Mouse (Mus musculus) kidney, adult 18-20 months (tissue): ENCODE results near the gene Cd44.

Experiments
- DNase-seq: peaks from one replicate; pipeline ENCODE4 v3.0.0; 2021

The Cd44 gene

DNA sequence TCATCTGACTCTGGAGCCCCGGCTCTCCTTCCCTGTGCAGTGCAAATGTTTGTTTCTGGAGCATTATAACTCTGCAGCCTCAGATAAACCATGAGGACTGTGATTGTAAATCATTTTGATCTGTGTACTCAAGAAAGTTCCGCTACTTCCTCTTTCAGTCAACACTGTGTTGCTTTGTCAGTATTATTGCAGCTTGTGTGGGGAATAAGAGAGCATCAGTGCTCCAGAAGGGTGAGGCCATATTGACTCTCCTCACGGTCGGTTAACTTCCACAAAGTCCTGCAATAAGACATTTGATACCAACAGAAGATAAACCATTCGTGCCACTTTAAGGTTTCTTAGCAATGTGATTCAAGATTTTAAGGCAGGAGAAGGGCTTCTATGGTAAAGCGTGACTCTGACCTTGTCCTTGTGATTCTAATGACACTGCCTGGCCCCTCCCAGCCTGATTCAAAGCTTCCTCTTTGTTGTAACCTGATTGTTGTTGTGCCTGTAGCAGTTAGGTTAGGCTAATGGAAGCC, 86.1 kb downstream of the Cd44 start:
- no peak for DNase-seq

- no peak for DNase-seq
Observed at GRCm38 (mm10) chr2:102812756-102813155, 88.7 kb downstream of the Cd44 start.

DNA sequence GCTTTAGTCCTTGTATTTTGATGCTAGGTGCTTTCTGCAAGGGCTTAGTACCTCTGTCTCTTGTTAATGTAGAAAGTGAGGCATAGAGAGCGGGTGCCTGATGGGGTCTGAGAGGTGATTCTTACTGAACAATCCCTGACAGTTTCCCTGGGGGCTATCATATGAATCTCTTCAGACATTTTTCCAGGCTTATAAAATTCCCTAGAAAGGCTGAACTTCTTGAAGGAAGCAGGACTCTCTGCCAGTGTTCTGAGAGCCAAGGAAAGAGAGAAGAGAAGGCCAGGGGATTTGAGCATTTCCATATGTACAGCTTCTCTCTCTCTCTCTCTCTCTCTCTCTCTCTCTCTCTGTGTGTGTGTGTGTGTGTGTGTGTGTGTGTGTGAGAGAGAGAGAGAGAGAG, 92.0 kb downstream of the Cd44 start:
- DNase-seq, result no peak

DNA sequence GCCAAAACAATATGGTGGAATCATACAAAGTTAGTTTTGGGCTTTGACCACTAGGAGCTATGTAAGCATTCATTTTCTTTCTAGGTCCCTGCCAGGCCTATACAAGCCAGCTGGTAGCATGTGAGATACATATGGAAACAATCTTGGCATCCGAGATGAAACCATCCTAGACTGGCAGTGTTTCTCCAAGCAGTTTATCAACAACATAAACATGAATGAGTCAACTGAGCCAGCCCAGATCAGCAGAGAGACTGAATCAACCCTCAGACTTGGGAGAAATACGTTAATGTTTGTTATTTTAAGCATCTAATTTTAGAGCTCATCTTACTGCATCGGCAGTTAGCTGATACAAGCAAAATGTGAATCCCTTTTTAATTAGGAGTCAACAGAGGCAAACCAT, 93.8 kb downstream of the Cd44 start:
- no peak for DNase-seq

GRCm38 (mm10) chr2:102805761-102806496, 95.5 kb downstream of the Cd44 start:
- peak; percentile 14 for DNase-seq

GRCm38 (mm10) chr2:102805283-102805682, 96.2 kb downstream of the Cd44 start:
- no peak for DNase-seq

DNA sequence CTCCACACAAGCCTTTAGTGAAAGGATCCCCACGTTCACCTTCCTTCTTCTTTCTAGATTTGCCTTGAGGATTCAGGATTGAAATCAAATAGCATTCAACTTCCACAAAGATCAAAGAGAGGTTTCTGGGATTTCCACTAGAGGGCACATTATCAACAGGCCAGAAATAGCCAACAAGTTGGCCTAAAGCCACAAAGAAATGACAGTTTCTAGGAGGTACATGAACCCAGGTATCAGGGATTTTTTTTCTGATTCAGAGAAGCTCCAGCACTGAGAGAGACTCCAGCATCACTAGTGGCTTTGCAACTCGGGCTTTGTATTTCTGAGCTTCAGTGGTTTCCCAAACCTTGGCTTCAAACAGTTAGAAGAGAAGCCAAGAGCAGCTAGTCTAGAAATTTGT, 97.4 kb downstream of the Cd44 start:
- DNase-seq, result peak; percentile 20

DNA sequence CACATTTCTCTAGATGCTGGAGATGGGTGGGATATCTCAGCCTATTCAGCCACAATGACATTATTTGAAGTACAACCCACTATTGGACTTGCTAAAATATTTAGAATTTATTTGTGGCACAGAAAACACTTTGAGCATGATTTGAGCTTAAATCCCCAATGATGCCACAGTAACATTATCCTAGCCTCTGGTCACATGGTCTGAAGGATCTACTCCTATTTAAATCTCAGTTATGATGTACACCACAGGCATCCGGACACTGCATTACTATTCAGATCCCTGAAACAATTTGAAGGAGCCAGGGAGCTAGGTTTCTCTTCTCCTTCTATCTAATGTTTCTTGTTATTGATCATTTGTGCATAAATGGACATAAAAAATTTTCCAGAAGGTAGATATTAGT, 99.6 kb downstream of the Cd44 start:
- DNase-seq, result no peak

- no peak for DNase-seq
Observed at GRCm38 (mm10) chr2:102798149-102798548, 103.3 kb downstream of the Cd44 start.

GRCm38 (mm10) chr2:102795034-102795433, 106.4 kb downstream of the Cd44 start:
- no peak for DNase-seq

DNA sequence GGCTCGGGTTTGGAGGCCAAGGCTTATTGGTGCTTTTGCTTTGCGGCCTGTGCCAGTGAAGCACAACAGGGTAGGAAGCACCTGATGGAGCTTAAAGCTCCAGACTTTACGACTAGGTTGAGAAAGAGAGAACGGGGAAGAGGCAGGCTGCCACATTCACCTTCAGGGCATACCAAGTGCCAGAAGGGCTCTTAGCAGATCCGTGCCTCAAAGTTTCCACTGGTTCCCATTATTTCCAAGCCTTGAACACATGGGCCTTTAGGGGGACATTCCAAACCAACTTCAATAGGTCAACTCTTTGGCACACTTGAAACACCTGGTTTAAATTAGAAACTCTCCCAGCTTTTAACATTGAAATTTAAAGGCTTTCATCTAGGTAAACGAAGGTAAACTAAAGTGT, 108.7 kb downstream of the Cd44 start:
- no peak for DNase-seq

DNA sequence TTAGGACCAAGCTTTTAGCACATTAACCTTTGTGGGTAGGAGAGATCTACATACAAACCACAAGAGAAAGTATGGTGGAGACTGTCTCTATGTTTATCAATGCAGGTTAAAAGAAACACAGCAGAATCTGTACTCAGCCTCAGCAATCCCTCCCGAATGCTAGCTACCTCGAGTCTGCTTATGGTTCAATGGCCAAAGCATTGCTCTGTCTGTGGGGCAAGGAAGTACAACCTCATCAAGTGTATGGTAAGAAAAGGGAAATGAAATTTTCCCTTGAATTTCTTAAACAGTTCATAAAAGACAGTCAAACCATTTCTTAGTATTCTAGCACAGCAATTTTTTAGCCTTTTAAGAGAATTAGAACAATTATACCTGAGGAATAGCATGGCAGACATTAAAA, 109.8 kb downstream of the Cd44 start:
- no peak for DNase-seq

DNA sequence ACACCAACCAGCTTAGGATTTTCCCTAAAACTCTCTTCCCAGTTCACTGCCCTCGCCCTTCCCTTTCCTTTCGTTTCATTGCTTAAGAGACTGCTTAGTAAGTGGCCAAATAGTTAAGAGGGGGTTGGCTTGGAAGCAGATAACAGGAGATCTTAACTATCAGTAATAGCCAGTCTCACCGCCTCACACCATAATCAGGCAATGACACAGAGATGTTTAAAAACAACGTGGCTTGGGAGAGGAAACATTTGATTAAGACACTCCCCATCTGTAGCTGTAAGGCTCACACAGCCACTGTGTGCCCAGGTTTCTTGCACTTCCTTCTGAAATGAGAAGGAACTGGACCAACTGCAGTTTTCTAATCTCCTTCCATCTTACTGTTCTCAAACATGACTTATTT, 115.8 kb downstream of the Cd44 start:
- no peak for DNase-seq

DNA sequence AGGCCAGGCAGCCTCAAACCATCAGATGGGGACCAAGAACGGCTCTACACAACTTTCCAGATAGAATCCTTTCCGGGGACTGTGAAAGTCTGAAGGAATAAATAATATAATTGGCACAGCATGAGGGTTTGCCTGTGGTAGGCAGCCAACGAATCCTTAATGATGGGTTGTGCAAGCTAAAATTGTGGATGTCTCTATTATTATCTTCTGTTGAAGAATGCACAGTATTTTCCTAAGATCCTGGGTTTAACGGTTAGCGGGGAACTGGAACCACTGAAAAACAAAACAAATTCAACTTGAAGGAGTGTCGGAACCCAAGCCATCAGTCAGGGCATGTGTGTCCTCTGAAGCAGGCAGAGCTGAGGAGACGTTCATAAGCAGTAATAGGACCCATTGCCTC, 118.7 kb downstream of the Cd44 start:
- no peak for DNase-seq

DNA sequence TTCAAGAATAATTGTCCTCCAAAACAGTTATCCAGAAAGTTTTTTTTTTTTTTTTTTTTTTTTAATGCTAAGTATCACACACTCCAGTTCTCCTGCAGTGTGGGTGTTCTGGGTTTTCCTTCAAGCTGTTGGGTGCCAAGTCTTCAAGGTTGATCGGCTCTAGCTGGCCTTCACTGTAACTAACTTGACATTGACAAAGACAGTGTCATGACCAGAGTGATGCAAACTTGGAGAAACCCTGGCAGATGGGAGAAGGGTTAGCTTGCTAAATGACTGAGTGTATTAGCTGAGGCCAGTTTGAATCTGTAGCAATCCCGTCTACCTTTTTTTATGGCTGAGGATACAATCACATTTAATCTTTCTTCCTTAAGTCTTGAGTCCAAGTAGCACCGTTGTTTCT, 123.3 kb downstream of the Cd44 start:
- DNase-seq, result no peak

DNA sequence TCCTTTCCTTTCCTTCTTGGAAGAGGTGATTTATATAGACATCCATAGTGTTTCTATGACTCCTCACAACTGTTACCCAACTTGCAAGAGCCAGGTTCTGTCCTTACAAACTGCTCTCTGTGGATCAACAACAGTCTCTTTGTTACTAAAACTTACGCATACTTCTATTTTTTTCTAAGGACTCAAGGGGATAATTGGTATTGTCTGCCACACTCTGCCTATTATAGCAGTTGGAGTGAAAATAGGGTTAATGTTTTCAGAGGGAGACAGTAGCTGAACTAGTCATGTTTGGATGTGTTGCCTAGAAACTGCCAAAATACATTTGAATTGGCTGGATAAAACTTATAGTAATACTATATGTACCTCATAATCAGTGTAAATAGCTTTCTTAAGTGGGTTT, 125.9 kb downstream of the Cd44 start:
- DNase-seq, result no peak

DNA sequence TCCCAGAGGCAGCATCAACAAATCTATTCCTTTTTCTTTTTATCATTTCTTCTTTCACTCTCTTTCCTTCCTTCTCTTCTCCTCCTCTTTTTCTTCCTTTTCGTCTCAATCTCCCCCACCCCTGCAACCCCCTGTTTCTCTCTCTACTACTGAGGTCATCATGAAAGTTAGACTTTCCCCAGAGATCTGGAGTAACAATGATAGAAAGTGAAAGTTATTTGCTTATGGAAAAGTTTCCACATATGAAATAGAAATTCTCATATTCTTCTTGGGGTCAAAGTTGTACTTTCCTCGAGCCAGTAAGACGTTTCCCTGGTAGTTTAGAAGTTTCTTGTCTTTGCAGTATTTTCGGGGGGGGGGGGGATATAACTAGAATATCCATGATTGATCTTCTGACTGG, 126.8 kb downstream of the Cd44 start:
- no peak for DNase-seq

DNA sequence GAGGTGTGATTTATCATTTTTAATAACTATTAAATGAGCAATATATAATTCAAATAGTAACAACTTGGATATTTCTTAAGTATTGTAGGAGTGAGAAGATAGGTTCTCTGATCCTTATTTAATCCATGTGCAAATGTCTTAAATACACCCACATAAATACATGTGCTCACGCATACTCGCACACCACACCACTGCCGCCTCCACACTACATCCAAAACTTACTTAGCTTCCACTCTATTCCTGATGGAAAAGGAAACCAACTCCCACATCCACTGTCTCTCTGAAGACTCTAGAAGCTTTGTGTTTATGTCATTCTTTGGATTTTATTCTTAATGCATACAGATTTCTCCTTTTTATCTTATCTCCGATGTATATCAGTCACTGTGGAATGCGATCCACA, 129.2 kb downstream of the Cd44 start:
- DNase-seq, result no peak

GRCm38 (mm10) chr2:102771304-102771703, 130.2 kb downstream of the Cd44 start:
- DNase-seq, result no peak

- DNase-seq, result no peak
Observed at GRCm38 (mm10) chr2:102768267-102768666, 133.2 kb downstream of the Cd44 start.

- DNase-seq, result no peak
Observed at GRCm38 (mm10) chr2:102764602-102765374, 136.7 kb downstream of the Cd44 start.

GRCm38 (mm10) chr2:102763991-102764390, 137.5 kb downstream of the Cd44 start:
- DNase-seq, result no peak

- DNase-seq, result no peak
Observed at GRCm38 (mm10) chr2:102763176-102763575, 138.3 kb downstream of the Cd44 start.
